Mouse (Mus musculus) heart, postnatal 36 days (tissue): ENCODE measurements around the gene Gm49388. TPM values are rescaled to one million over a fixed set of nuclear protein-coding genes. Genes with fewer than 3 reads are reported as not detected.

Experiments used
- DNase-seq, 2 experiments: peaks; one replicate each; pipeline ENCODE4 v3.0.0; 2021 to 2022
- intact Hi-C: fragments of 180-260 bp; cut with DNase I; formaldehyde crosslinking; loops from one replicate; pipeline ENCODE4 v1.15.1; 2025
- total RNA-seq, 2 experiments: library from RNA; stranded (reverse); gene quantifications; 2 replicates each; pipeline ENCODE4 v1.2.3; 2021

Gene Gm49388
- total RNA-seq, 2 experiments from 2014 or later: 3.3 to 3.9 TPM

DNA sequence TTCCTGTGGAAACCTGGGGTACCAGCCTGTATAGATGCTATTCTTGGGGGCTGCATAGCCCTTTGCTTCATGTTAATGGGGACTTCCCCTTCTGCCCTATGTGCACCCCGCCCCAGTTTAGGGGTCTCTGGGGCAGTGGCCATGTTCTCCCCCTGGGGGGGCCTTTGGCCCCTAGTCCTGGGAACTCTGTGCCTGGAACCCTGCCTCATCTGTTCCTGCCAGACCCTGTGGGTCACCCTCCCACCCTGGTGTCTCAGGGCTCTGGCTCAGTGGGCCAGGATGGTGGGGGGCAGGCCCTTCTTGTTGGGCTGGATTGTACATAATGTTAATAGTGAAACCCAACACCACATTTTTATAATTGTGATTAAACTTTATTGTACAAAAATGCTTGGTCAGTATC lies 14.3 kb downstream of the Gm49388 start:
- no peak for DNase-seq
- intact Hi-C loops: loop anchor here (1.0 to 10.0 kb wide), 6 partner anchors 17 to 405 kb away; partner anchors contain the start of genes Cox6a2, Gm21974 and Vkorc1

DNA sequence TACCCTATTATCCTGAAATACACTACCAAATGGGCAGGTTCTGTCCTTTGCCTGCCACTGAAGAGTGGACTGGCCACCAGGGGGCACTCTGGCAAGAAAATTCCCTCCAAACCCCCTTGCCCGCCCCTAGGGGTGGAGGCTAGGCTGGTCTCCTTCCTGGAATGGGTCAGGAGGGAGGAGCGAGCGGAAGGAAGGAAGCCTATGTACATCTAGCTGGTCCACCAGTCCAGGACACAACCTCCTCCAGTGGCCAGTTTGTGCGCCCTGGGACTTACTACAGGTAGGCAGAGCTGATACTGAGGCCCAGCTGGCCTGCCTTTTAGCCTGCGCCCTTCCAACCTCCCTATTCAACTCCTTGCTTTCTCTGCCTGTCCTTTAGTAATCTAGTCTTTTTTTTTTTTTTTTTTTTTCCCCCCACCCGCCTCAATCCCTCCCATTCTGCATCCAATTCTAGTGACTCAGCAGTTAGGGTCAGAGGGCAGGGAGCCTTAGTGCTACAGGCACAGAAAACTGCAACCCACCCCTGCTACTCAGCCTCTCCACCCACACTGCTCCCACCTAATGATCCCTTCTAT lies 15.1 kb downstream of the Gm49388 start, which contains the start of gene Hsd3b7:
Gene Hsd3b7, plus strand, starts transcription at position 170 of the 575 bp plus-strand sequence.
- peak; percentile 94 to 97 for DNase-seq
- intact Hi-C loops: loop anchor here (1.0 to 5.0 kb wide), 5 partner anchors 16 to 135 kb away; partner anchors contain the start of genes Gm21974 and Vkorc1

DNA sequence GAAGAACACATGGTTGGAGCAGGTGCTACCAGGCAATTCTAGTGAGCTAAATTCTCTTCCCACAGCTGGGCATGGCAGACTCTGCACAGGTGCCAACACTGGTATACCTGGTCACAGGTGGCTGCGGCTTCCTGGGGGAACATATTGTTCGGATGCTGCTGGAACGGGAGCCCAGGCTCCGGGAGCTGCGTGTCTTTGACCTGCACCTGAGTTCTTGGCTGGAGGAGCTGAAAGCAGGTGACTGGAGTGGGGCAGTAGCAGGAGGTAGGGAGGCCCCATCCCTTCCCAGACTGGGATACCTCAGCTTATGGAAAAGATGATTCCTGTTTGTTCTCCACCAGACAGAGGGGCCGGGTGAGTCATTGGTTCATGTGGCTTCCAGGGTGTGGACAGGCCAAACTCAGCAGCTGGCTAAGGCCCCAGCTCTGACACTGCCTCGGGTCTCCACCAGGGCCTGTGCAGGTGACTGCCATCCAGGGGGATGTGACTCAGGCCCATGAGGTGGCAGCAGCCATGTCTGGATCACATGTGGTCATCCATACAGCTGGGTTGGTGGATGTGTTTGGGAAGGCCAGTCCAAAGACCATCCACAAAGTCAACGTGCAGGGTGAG lies 15.7 kb downstream of the Gm49388 start:
- DNase-seq: no peak

DNA sequence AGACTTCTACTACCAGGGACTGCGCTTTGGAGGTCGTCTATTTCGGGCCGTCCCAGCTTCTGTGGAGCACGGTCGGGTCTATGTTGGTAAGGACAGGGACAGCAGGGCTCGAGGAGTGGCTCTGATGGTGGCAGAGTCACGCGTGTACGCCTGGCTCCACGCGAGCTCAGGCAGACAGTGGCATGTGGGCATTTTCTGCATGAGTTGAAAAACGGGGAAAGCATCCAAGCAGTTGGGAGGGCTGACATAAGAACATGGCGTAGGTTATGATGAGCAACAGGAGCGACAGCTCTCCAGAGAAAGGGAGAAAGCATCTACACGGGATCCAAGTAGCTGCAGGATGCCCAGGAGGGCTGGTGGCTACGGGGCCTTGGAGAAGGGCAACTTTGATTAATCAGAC lies 16.9 kb downstream of the Gm49388 start:
- intact Hi-C loops: loop anchor here (5.0 kb wide), 1 partner anchor 95 kb away; the partner anchor contains the start of genes Gm21974 and Vkorc1
- DNase-seq: no peak

More for the DNA sequence above, 15.7 kb downstream of the Gm49388 start:
- intact Hi-C loops: loop anchor here (2.0 to 5.0 kb wide), 2 partner anchors 74 to 96 kb away; partner anchors contain the start of genes Gm21974 and Vkorc1

- intact Hi-C loops: no loop called here
- DNase-seq: no peak
Measured at GRCm38 (mm10) chr7:127808821-127809220, 23.4 kb downstream of the Gm49388 start.

DNA sequence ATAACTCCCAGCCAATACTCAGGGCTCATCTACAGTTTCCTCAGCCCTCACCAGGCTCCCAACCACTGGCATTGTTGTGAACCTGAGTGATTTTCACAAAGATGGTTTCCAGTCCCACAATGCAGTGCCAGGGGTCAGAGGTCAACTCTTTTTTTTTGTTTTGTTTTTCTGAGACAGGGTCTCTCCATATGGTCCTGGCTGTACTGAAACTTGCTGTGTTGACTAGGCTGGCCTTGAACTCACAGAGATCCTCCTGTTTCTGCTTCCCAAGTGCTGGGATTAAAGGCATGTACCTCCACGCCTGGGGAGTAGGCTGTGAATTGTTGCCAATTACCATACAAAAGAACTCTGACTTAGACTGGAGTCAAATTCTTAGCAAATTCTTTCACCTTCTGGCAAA lies 24.4 kb downstream of the Gm49388 start:
- intact Hi-C loops: no loop called here
- DNase-seq: no peak

- intact Hi-C loops: no loop called here
- no peak for DNase-seq
Measured at GRCm38 (mm10) chr7:127810650-127811049, 25.2 kb downstream of the Gm49388 start.

GRCm38 (mm10) chr7:127811240-127811639 lies 25.8 kb downstream of the Gm49388 start:
- DNase-seq: no peak
- intact Hi-C loops: no loop called here

DNA sequence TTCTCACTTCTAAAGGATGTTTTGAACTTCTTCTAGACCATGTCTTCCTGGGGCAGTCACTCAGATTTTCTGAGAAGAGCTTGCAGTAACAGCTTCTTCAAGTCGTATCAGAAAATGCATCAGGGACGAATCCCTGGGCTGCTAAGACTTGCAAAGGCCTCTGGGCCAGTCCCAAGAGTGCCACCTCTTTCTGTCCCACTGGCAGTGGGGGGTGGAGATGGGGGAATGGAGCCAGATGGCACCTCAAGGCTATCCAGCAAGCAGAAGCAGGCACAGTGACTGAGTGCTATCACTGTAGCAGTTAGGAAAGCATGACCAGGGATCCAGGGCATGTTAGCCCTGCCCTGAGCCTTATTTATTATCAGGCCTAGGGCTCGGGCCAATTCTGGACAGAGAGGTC lies 26.9 kb downstream of the Gm49388 start:
- intact Hi-C loops: no loop called here
- DNase-seq: no peak

GRCm38 (mm10) chr7:127813821-127814220 lies 28.4 kb downstream of the Gm49388 start:
- intact Hi-C loops: loop anchor here (2.0 kb wide), 1 partner anchor 27 kb away; no protein-coding TSS in a partner anchor
- DNase-seq: no peak

DNA sequence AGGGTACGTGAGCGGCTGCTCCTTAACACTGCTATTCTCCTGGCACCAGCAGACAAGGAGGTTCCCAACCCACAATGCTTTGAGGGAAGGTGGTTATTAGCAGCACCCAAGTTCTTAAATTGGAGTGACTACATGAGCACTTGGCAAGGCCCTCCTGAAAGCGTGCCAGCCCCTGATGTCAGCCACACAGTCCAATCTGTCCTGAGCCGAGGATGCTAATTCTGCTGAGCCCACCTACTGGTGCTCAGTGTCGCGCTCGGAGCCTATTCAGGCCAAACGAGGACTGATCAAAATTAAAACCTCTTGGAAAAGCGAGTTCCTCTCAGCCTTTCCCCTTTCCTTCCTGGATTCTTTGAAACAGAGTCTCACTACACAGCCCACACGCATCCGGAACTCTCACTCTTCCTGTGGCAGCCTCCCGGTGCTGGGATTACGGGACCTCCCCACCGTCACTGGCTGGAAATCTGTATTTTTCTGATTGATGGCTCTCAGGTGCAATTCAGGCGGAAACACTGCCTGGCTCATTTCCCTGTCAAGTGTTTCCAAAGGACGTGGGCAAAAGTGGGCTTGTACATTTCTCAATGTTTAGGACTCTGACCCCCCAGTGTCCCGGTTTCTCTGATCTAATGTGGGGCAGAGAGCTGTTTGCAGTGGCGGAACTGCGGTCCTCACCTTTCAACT lies 29.0 kb downstream of the Gm49388 start:
- peak; percentile 80 to 81 for DNase-seq
- intact Hi-C loops: loop anchor here (2.0 kb wide), 1 partner anchor 26 kb away; no protein-coding TSS in a partner anchor

GRCm38 (mm10) chr7:127815116-127815665 lies 29.8 kb downstream of the Gm49388 start:
- intact Hi-C loops: loop anchor here (2.0 kb wide), 1 partner anchor 26 kb away; no protein-coding TSS in a partner anchor
- no peak for DNase-seq

- intact Hi-C loops: loop anchor here (1.0 to 2.0 kb wide), 2 partner anchors 16 to 25 kb away; partner anchors contain the start of gene Hsd3b7
Measured at GRCm38 (mm10) chr7:127815954-127816821, 30.8 kb downstream of the Gm49388 start.

DNA sequence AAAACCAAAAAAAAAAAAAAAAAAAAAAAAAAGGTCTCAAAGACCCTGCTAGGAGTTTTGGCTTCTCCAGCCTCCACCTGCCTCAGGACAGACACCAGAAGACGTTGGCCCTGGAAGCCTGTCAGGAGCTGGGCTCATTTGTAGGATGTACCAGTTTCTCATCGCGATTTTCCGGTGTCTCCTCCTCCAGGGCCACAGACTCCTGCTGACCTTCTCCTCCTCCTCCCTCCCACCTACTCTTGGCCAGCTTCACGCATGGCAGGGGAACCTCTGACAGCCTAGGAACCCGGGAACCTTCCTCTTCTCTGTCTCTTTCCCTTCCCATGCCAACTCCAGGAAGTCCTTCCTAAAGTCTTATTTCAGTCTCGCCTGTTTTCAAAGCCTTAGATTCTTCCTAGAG lies 31.6 kb downstream of the Gm49388 start:
- DNase-seq: no peak
- intact Hi-C loops: no loop called here

More at GRCm38 (mm10) chr7:127815954-127816821, 30.8 kb downstream of the Gm49388 start:
- DNase-seq: peak; percentile 44 to 59

GRCm38 (mm10) chr7:127817776-127818175 lies 32.4 kb downstream of the Gm49388 start:
- intact Hi-C loops: no loop called here
- no peak for DNase-seq

DNA sequence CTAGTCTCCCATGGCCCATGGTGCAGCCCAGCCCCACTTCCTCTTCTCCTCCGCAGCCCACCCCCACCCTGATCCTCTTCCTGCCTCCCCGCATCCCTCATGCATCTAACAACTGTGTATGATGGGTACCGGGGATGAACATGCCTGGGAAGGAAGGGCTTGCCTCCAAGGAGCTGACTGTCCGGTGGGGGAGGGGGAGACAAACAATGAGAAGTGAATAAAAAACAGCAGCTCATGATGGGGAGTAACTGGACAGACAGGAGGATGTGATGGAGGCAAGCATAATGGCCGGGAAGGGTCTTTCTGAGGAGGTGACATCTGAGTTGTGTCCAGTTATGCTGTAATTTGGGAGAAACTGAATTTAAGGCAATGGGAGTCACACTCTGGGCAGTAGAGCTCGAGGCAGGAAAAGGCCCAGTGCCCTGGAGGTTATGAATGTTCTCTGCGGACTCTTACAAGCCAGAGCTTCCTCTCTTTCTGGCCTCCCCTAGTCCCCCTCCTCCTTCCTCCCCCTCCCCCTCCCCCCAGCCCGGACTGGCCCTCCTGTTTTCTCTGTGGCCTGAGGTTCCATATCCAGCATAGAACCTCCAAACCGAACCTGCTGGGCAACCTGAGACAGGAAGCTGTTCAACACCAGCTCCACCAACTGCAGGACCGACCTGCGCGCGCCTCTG lies 35.6 kb downstream of the Gm49388 start:
- no peak for DNase-seq
- intact Hi-C loops: no loop called here

GRCm38 (mm10) chr7:127822494-127822893 lies 37.1 kb downstream of the Gm49388 start:
- DNase-seq: no peak
- intact Hi-C loops: no loop called here

DNA sequence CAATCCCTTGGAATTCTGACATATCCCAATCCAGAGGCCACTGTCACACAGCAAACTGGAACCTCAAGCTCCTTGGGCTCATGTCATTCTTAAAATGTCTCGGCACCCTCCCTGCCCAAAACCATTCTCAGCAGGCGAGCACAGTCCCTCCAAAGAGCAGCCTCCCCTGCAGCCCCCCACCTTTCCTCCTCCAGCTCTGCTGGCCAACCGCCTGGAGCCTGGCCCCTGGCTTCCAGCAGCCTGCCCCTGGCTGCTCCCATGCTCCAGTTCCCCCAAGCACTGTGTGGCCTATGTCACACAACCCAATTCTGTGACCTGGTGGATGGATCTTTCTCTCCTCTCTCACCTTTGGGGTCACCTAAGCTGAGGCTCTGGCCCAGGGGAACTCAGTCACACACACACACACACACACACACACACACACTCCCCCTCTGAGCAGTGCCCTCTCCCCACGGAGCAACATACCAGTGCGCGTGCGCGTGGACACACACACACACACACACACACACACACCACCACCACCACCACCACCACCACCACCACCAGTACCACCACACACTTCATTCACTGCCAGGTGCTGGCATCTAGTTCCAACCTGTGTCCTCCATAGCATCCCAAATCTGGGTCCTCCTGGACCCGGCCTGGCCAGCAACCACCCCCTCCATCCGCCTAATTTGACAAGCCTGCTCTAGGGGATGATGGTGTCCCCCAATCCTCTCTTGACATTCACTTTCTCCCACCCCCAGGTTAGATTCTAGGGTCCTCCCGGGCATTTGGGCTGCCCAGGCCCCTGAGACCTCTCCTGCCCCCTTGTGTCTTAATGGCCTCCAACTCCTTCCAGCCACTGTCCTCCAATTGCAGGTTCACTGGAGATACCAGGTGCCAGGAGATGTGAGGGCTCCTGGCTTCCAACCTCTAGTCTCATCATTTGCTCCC lies 38.1 kb downstream of the Gm49388 start:
- intact Hi-C loops: no loop called here

More for the DNA sequence above, 38.1 kb downstream of the Gm49388 start:
- DNase-seq: no peak
